Mouse (Mus musculus) spleen, adult 2 months (tissue): ENCODE data around the gene Fam111a. TPM values are rescaled to one million over a fixed set of nuclear protein-coding genes. Genes with fewer than 3 reads are reported as not detected.

ENCODE experiments used
- DNase-seq, 2 experiments: peaks; one replicate each; pipeline versions ENCODE4 v3.0.0 to v3.0.0-alpha.2; 2012 to 2021; ENCODE audit warnings: low spot score in 2 of 2, low read depth in 1 of 2
- H3K27ac ChIP-seq: fragments of 200-500 bp; 2 replicates; pipeline ENCODE4 v1.5.1; 2012; ENCODE audit warnings: low read length, inconsistent platforms; ENCODE audit not compliant: insufficient read depth
- H3K27me3 ChIP-seq: fragments of 200-500 bp; 2 replicates; pipeline ENCODE4 v1.6.1; 2012; ENCODE audit warnings: mild to moderate bottlenecking, moderate library complexity, low read length, inconsistent platforms; ENCODE audit not compliant: control insufficient read depth, insufficient read depth
- H3K36me3 ChIP-seq: fragments of 200-500 bp; 2 replicates; pipeline ENCODE4 v1.6.1; 2012; ENCODE audit warnings: mild to moderate bottlenecking, low read length, inconsistent platforms; ENCODE audit not compliant: control insufficient read depth, insufficient read depth
- H3K4me1 ChIP-seq: fragments of 200-500 bp; 2 replicates; pipeline ENCODE4 v1.6.1; 2011; ENCODE audit warnings: inconsistent platforms; ENCODE audit not compliant: control insufficient read depth, insufficient read depth, insufficient read length
- H3K4me3 ChIP-seq: fragments of 200-500 bp; 2 replicates; pipeline ENCODE4 v1.5.1; 2011; ENCODE audit warnings: mild to moderate bottlenecking, inconsistent platforms; ENCODE audit not compliant: insufficient read depth, insufficient read length; ENCODE audit errors: extremely low read depth
- CTCF ChIP-seq: fragments of 200-500 bp; IDR thresholded peaks from 2 replicates; pipeline ENCODE4 v1.5.1; 2011; ENCODE audit warnings: mild to moderate bottlenecking, inconsistent platforms; ENCODE audit not compliant: insufficient read depth, insufficient read length, insufficient replicate concordance; ENCODE audit errors: extremely low read depth
- POLR2A ChIP-seq: fragments of 200-500 bp; IDR thresholded peaks from 2 replicates; pipeline ENCODE4 v1.6.1; 2011; ENCODE audit warnings: low read depth, low read length, inconsistent platforms
- WGBS: fragments of 180-500 bp; shearing (Covaris S2); methylation state at CpG from one replicate; pipeline ENCODE4 v1.1.7; 2018; 5-methylcytosine and 5-hydroxymethylcytosine counted together
- polyA plus RNA-seq: library from polyadenylated mRNA; depleted of rRNA; stranded (reverse); fragments of >200 nt; gene quantifications from 2 replicates; pipeline ENCODE4 v1.2.3, GENCODE M21; 2012

Fam111a gene
- polyA plus RNA-seq, 1 experiment, result 6.4 TPM

- Histone ChIP-seq H3K4me1 (peaks cover 6% of the 10 kb centered on the region; the same call in 1 of the 2 replicates), H3K27me3 (no peaks in the 10 kb centered on the region), H3K4me3 (no peak overlapping the region), H3K36me3 (peaks cover 13% of the 10 kb centered on the region), H3K27ac (no peak overlapping the region)
- 0% methylated on average over 1 of the region's 1 CpGs for WGBS
- peak; percentile 80; the same call in 1 of the 2 replicates for TF ChIP-seq CTCF
- TF ChIP-seq POLR2A, result no peak
- peak; percentile 54 to 70 for DNase-seq
Measured at GRCm38 (mm10) chr19:12591908-12592307, 46.4 kb downstream of the Fam111a start.

GRCm38 (mm10) chr19:12595135-12595529, 49.6 kb downstream of the Fam111a start:
- no peaks in the 10 kb centered on the region for H3K36me3 ChIP-seq
- 70% methylated on average over 2 of the region's 2 CpGs for WGBS
- no peak for DNase-seq
- peaks cover 6% of the 10 kb centered on the region; the same call in 1 of the 2 replicates for H3K4me1 ChIP-seq
- no peak overlapping the region for H3K4me3 ChIP-seq
- TF ChIP-seq CTCF (no peak), POLR2A (no peak)
- H3K27me3 ChIP-seq, result no peaks in the 10 kb centered on the region
- no peak overlapping the region for H3K27ac ChIP-seq

- WGBS, result under 1% methylated on average over 49 of the region's 49 CpGs
Measured at GRCm38 (mm10) chr19:12595530-12596289, 50.2 kb downstream of the Fam111a start.

GRCm38 (mm10) chr19:12596290-12597072, 50.9 kb downstream of the Fam111a start:
- Histone ChIP-seq H3K4me1 (peaks cover 6% of the 10 kb centered on the region; the same call in 1 of the 2 replicates), H3K27ac (no peak overlapping the region)
- DNase-seq, result no peak

More at GRCm38 (mm10) chr19:12595530-12596289, 50.2 kb downstream of the Fam111a start:
- peaks cover 6% of the 10 kb centered on the region; the same call in 1 of the 2 replicates for H3K4me1 ChIP-seq
- DNase-seq, result peak in 1 of 2 experiments; percentile 29
- H3K4me3 ChIP-seq, result peak overlapping the region; percentile 56
- no peaks in the 10 kb centered on the region for H3K36me3 ChIP-seq
- no peaks in the 10 kb centered on the region for H3K27me3 ChIP-seq
- TF ChIP-seq POLR2A (no peak), CTCF (peak; percentile 12; the same call in 1 of the 2 replicates)
- no peak overlapping the region for H3K27ac ChIP-seq

GRCm38 (mm10) chr19:12597073-12597405, 51.5 kb downstream of the Fam111a start:
- H3K27ac ChIP-seq, result no peak overlapping the region
- peaks cover 6% of the 10 kb centered on the region; the same call in 1 of the 2 replicates for H3K4me1 ChIP-seq
- WGBS, result 92% methylated on average over 3 of the region's 3 CpGs
- no peaks in the 10 kb centered on the region for H3K27me3 ChIP-seq
- TF ChIP-seq POLR2A, result no peak
- TF ChIP-seq CTCF, result no peak
- no peak overlapping the region for H3K4me3 ChIP-seq
- no peak for DNase-seq
- no peaks in the 10 kb centered on the region for H3K36me3 ChIP-seq

More at GRCm38 (mm10) chr19:12596290-12597072, 50.9 kb downstream of the Fam111a start:
- Histone ChIP-seq H3K4me3 (peak overlapping the region; percentile 56), H3K27me3 (no peaks in the 10 kb centered on the region), H3K36me3 (no peaks in the 10 kb centered on the region)
- TF ChIP-seq POLR2A (no peak), CTCF (no peak)
- 27% methylated on average over 23 of the region's 23 CpGs for WGBS

- TF ChIP-seq CTCF, result no peak
- no peak for TF ChIP-seq POLR2A
- no peak for DNase-seq
- Histone ChIP-seq H3K27ac (no peak overlapping the region), H3K4me3 (no peak overlapping the region), H3K27me3 (no peaks in the 10 kb centered on the region), H3K4me1 (peaks cover 6% of the 10 kb centered on the region; the same call in 1 of the 2 replicates), H3K36me3 (no peaks in the 10 kb centered on the region)
- WGBS, result 80% methylated on average over 3 of the region's 3 CpGs
Measured at GRCm38 (mm10) chr19:12598674-12599073, 53.1 kb downstream of the Fam111a start.
